Mouse (Mus musculus) heart, adult 2 months (tissue): ENCODE measurements around the gene BC051665. TPM values are rescaled to one million over a fixed set of nuclear protein-coding genes. Genes with fewer than 3 reads are reported as not detected.
A peak's percentile ranks its signal among the peaks of the same experiment; 100 is the strongest.

Experiments used
- DNase-seq, 2 experiments: peaks; one replicate each; pipeline ENCODE4 v3.0.0; 2021
- H3K27ac ChIP-seq: fragments of 200-600 bp; 2 replicates; pipeline ENCODE4 v1.8.1; 2022
- H3K27me3 ChIP-seq: fragments of 200-500 bp; 2 replicates; pipeline ENCODE4 v1.6.1; 2012; ENCODE audit warnings: mild to moderate bottlenecking, low read length, inconsistent platforms, mixed read lengths; ENCODE audit not compliant: control insufficient read depth, insufficient read depth
- H3K36me3 ChIP-seq: fragments of 200-500 bp; 2 replicates; pipeline ENCODE4 v1.6.1; 2012; ENCODE audit warnings: low read length, inconsistent platforms; ENCODE audit not compliant: control insufficient read depth, insufficient read depth
- H3K4me1 ChIP-seq: fragments of 200-500 bp; 2 replicates; pipeline ENCODE4 v1.6.1; 2011; ENCODE audit warnings: low read length; ENCODE audit not compliant: control insufficient read depth, insufficient read depth
- H3K4me3 ChIP-seq: fragments of 200-600 bp; 2 replicates; pipeline ENCODE4 v1.8.1; 2022
- H3K79me2 ChIP-seq: fragments of 200-500 bp; replicated peaks from 2 replicates; pipeline ENCODE4 v1.6.1; 2012; ENCODE audit warnings: mild to moderate bottlenecking, inconsistent platforms, low read length, moderate library complexity, mixed read lengths; ENCODE audit not compliant: control insufficient read depth, insufficient read depth
- H3K9ac ChIP-seq: fragments of 200-500 bp; 2 replicates; pipeline ENCODE4 v1.6.1; 2012; ENCODE audit warnings: low read depth, mild to moderate bottlenecking, control low read depth, inconsistent platforms, low read length, mixed read lengths
- CTCF ChIP-seq: fragments of 200-600 bp; IDR thresholded peaks from 2 replicates; pipeline ENCODE4 v1.8.1; 2022; ENCODE audit warnings: antibody characterized with exemption, mild to moderate bottlenecking, moderate library complexity
- EP300 ChIP-seq: fragments of 200-500 bp; IDR thresholded peaks from 2 replicates; pipeline ENCODE4 v1.6.1; 2011; ENCODE audit warnings: low read depth, low read length, control low read depth; ENCODE audit not compliant: insufficient read depth
- POLR2A ChIP-seq: fragments of 200-500 bp; IDR thresholded peaks from 2 replicates; pipeline ENCODE4 v1.6.1; 2011; ENCODE audit warnings: mild to moderate bottlenecking, low read depth, low read length, control low read depth; ENCODE audit not compliant: insufficient read depth
- WGBS: fragments of 180-500 bp; shearing (Covaris S2); methylation state at CpG from one replicate; pipeline ENCODE4 v1.1.7; 2018; 5-methylcytosine and 5-hydroxymethylcytosine counted together
- intact Hi-C: fragments of 180-260 bp; cut with DNase I; formaldehyde crosslinking; loops from one replicate; pipeline ENCODE4 v1.15.1; 2025
- polyA plus RNA-seq: library from polyadenylated mRNA; depleted of rRNA; stranded (reverse); fragments of >200 nt; gene quantifications from 2 replicates; pipeline ENCODE4 v1.2.3, GENCODE M21; 2012
- total RNA-seq, 2 experiments: library from RNA; stranded (reverse); gene quantifications; 2 replicates each; pipeline ENCODE4 v1.2.3; 2021

Gene BC051665
- total and polyA plus RNA-seq, 3 experiments, result not detected

GRCm38 (mm10) chr13:60743381-60744077 lies 42.6 kb downstream of the BC051665 start:
- intact Hi-C loops, result loop anchor here (1.0 kb wide), 1 partner anchor 264 kb away; no protein-coding TSS in a partner anchor
- Histone ChIP-seq H3K27me3 (no peaks in the 10 kb centered on the region), H3K9ac (no peak overlapping the region), H3K27ac (no peak overlapping the region; the same call in 1 of the 2 replicates), H3K4me3 (no peak overlapping the region), H3K4me1 (peaks cover 4% of the 10 kb centered on the region), H3K36me3 (no peaks in the 10 kb centered on the region), H3K79me2 (no peaks in the 10 kb centered on the region)
- peak in 1 of 2 experiments; percentile 47 for DNase-seq
- 45% methylated on average over 13 of the region's 13 CpGs for WGBS
- no peak for TF ChIP-seq POLR2A
- no peak for TF ChIP-seq CTCF
- TF ChIP-seq EP300, result no peak

- H3K9ac ChIP-seq, result no peak overlapping the region
- TF ChIP-seq POLR2A (no peak), CTCF (no peak), EP300 (no peak)
- no peak overlapping the region for H3K4me3 ChIP-seq
- 71% methylated on average over 3 of the region's 3 CpGs for WGBS
- no peaks in the 10 kb centered on the region for H3K36me3 ChIP-seq
- no peak for DNase-seq
- no peaks in the 10 kb centered on the region for H3K27me3 ChIP-seq
- intact Hi-C loops, result no loop called here
- H3K79me2 ChIP-seq, result no peaks in the 10 kb centered on the region
- H3K4me1 ChIP-seq, result peaks cover 5% of the 10 kb centered on the region
- H3K27ac ChIP-seq, result no peak overlapping the region
These were observed 43.6 kb downstream of the BC051665 start for GRCm38 (mm10) chr13:60742611-60743010.

GRCm38 (mm10) chr13:60740248-60740647 lies 45.9 kb downstream of the BC051665 start:
- Histone ChIP-seq H3K4me1 (peaks cover 7% of the 10 kb centered on the region), H3K79me2 (no peaks in the 10 kb centered on the region), H3K27me3 (no peaks in the 10 kb centered on the region), H3K9ac (no peak overlapping the region), H3K4me3 (no peak overlapping the region), H3K27ac (no peak overlapping the region), H3K36me3 (no peaks in the 10 kb centered on the region)
- WGBS, result 95% methylated on average over 6 of the region's 6 CpGs
- intact Hi-C loops, result no loop called here
- no peak for TF ChIP-seq EP300
- peak; percentile 39 for TF ChIP-seq CTCF
- no peak for TF ChIP-seq POLR2A
- no peak for DNase-seq

GRCm38 (mm10) chr13:60738429-60738828 lies 47.7 kb downstream of the BC051665 start:
- H3K79me2 ChIP-seq, result no peaks in the 10 kb centered on the region
- H3K4me3 ChIP-seq, result peak overlapping the region; percentile 23
- H3K27ac ChIP-seq, result peak overlapping the region; percentile 79
- DNase-seq, result peak; percentile 71 to 76
- TF ChIP-seq POLR2A (no peak), EP300 (peak; percentile 68; the same call in 1 of the 2 replicates), CTCF (no peak)
- H3K4me1 ChIP-seq, result peaks cover 4% of the 10 kb centered on the region; the same call in 1 of the 2 replicates
- 4% methylated on average over 9 of the region's 9 CpGs for WGBS
- intact Hi-C loops, result loop anchor here (1.0 to 10.0 kb wide), 4 partner anchors 136 to 894 kb away; partner anchors contain the start of gene Gas1
- H3K27me3 ChIP-seq, result no peaks in the 10 kb centered on the region
- no peak overlapping the region for H3K9ac ChIP-seq
- no peaks in the 10 kb centered on the region for H3K36me3 ChIP-seq

- Histone ChIP-seq H3K9ac (no peak overlapping the region), H3K27ac (peak overlapping the region; percentile 79)
These were observed 48.4 kb downstream of the BC051665 start for GRCm38 (mm10) chr13:60737632-60738324.

More at GRCm38 (mm10) chr13:60737632-60738324, 48.4 kb downstream of the BC051665 start:
- TF ChIP-seq POLR2A (no peak), EP300 (peak; percentile 7; the same call in 1 of the 2 replicates)
- Histone ChIP-seq H3K4me3 (peak overlapping the region; percentile 23), H3K36me3 (no peaks in the 10 kb centered on the region), H3K27me3 (no peaks in the 10 kb centered on the region), H3K79me2 (no peaks in the 10 kb centered on the region), H3K4me1 (peaks cover 3% of the 10 kb centered on the region; the same call in 1 of the 2 replicates)
- peak; percentile 84 to 91 for DNase-seq
- intact Hi-C loops, result loop anchor here (1.0 to 10.0 kb wide), 4 partner anchors 135 to 893 kb away; partner anchors contain the start of gene Gas1
- WGBS, result 21% methylated on average over 9 of the region's 9 CpGs
